Mouse (Mus musculus) embryonic facial prominence, embryonic 11.5 days (tissue): Measurements from ENCODE around the gene Fcrl5. TPM values are rescaled to one million over a fixed set of nuclear protein-coding genes. Genes with fewer than 3 reads are reported as not detected.
A peak's percentile ranks its signal among the peaks of the same experiment; 100 is the strongest.
"Not testable (repeated sequence)": the region's sequence is repeated elsewhere in the genome, so short reads cannot be mapped to it uniquely, and the experiment has no call there.

Experiments
- ATAC-seq: fragments of 200-750 bp; cut with Nextera tagmentation; replicated peaks from 2 replicates; pipeline ENCODE4 v1.8.0; 2017; ENCODE audit warnings: low read depth; ENCODE audit not compliant: insufficient number of reproducible peaks, low FRiP score, low TSS enrichment
- DNase-seq: peaks from one replicate; pipeline ENCODE4 v3.0.0-alpha.2; 2015; ENCODE audit warnings: low spot score
- H3K27ac ChIP-seq: fragments of 300-500 bp; sonication (generic); replicated peaks from 2 replicates; pipeline ENCODE4 v1.5.1; 2014; ENCODE audit warnings: mild to moderate bottlenecking, low read depth, low read length, control low read depth
- H3K27me3 ChIP-seq: fragments of 300-500 bp; sonication (generic); 2 replicates; pipeline ENCODE4 v1.6.1; 2014; ENCODE audit warnings: mild to moderate bottlenecking, low read length, moderate library complexity, mixed read lengths; ENCODE audit not compliant: control insufficient read depth, insufficient read depth
- H3K36me3 ChIP-seq: fragments of 300-500 bp; sonication (generic); replicated peaks from 2 replicates; pipeline ENCODE4 v1.6.1; 2014; ENCODE audit warnings: low read depth, mild to moderate bottlenecking, low read length, moderate library complexity, mixed read lengths; ENCODE audit not compliant: control insufficient read depth, insufficient read depth
- H3K4me1 ChIP-seq: fragments of 300-500 bp; sonication (generic); 2 replicates; pipeline ENCODE4 v1.6.1; 2014; ENCODE audit warnings: low read length, mixed read lengths; ENCODE audit not compliant: control insufficient read depth, insufficient read depth
- H3K4me2 ChIP-seq: fragments of 300-500 bp; sonication (generic); 2 replicates; pipeline ENCODE4 v1.6.1; 2014; ENCODE audit warnings: low read depth, mild to moderate bottlenecking, control low read depth, low read length, moderate library complexity
- H3K4me3 ChIP-seq: fragments of 300-500 bp; sonication (generic); 2 replicates; pipeline ENCODE4 v1.5.1; 2014; ENCODE audit warnings: low read depth, low read length, control low read depth
- H3K9ac ChIP-seq: fragments of 300-500 bp; sonication (generic); replicated peaks from 2 replicates; pipeline ENCODE4 v1.6.1; 2014; ENCODE audit warnings: mild to moderate bottlenecking, control low read depth, low read length
- H3K9me3 ChIP-seq: fragments of 300-500 bp; sonication (generic); replicated peaks from 2 replicates; pipeline ENCODE4 v1.6.1; 2016; ENCODE audit warnings: mild to moderate bottlenecking, low read length, inconsistent platforms, mixed read lengths; ENCODE audit not compliant: control insufficient read depth
- WGBS: fragments of 180-500 bp; shearing (Covaris S2); extraction: QIAGEN DNeasy Blood & Tissue Kit; methylation state at CpG from one replicate; pipeline ENCODE4 v1.1.7; 2014; 5-methylcytosine and 5-hydroxymethylcytosine counted together
- polyA plus RNA-seq: library from polyadenylated mRNA; unstranded; fragments of >200 nt; fragmentation: Nextera tagmentation; extraction: Ambion mirVana; gene quantifications from 2 replicates; pipeline ENCODE4 v1.2.1, GENCODE M21; 2014

Gene Fcrl5
- polyA plus RNA-seq, 1 experiment from 2014 or later: not detected

DNA sequence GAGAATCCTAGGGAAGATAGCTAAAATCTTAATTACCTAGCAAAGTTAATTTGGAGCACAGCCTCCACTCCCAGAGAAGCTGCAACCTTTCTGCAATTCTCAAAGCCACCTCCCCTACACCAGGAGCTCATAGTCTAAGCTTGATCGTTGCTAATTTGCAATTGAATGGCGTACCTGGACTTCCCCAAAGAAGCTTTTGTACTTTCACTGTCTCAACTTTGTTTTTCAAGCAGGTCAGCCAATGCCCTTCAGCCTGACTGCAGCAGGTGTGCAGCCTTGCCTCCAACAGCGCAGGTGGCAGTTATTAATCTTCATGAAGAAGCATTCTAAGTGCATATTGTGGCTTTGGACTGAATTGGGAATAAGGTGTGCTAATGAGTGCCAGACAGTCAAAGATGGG is 42.4 kb downstream of the Fcrl5 start:
- H3K9me3 ChIP-seq, H3K27me3 ChIP-seq, H3K27ac ChIP-seq, H3K4me3 ChIP-seq, H3K4me2 ChIP-seq, H3K36me3 ChIP-seq, DNase-seq, H3K4me1 ChIP-seq, ATAC-seq, H3K9ac ChIP-seq: not testable (repeated sequence)
- 82% methylated on average over 3 of the region's 3 CpGs for WGBS

DNA sequence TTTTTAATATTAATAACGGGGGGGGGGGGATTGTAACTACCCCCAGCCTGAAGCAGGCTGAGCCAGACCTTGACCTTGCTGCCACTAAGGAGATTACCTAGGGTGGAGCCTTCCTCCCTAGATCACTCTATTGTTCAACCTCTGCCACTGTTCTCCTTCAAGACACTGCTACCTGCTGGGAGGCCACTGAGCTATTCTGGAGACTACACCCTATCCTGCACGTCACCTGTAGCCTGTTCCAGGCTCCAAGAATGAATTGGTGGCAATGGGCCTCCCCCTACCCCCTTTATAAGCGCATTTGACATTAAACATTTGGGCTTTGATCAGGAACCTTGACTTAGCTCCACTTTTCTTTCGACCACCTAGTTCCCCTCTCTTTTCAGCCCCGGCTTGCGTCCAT is 43.0 kb downstream of the Fcrl5 start:
- H3K36me3 ChIP-seq, H3K4me1 ChIP-seq, H3K9me3 ChIP-seq, H3K4me2 ChIP-seq, H3K9ac ChIP-seq, ATAC-seq, H3K4me3 ChIP-seq, DNase-seq, H3K27me3 ChIP-seq, H3K27ac ChIP-seq: not testable (repeated sequence)
- WGBS: 85% methylated on average over 6 of the region's 6 CpGs

DNA sequence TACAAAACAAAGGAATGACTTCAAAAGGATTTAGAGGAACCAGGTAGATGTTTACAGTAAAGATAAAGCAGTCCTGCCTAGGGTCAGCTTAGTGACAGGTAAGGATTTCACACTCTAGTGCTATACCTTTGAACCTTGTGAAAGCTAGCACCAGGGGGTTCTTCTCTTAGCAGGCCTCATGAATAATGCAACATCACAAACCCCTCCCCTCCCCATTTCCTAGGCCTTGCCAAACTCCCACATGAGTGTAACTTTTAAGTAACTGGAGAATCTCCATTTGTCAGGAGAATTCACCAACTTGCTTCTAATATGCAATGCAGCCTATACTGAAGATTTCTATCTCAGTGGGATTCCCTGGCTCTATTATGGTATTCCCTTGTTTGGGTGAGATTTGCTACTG is 43.7 kb downstream of the Fcrl5 start:
- not testable (repeated sequence) for H3K9me3 ChIP-seq, H3K36me3 ChIP-seq, H3K4me2 ChIP-seq, ATAC-seq, H3K27me3 ChIP-seq, H3K4me3 ChIP-seq, DNase-seq, H3K4me1 ChIP-seq, H3K9ac ChIP-seq, H3K27ac ChIP-seq

DNA sequence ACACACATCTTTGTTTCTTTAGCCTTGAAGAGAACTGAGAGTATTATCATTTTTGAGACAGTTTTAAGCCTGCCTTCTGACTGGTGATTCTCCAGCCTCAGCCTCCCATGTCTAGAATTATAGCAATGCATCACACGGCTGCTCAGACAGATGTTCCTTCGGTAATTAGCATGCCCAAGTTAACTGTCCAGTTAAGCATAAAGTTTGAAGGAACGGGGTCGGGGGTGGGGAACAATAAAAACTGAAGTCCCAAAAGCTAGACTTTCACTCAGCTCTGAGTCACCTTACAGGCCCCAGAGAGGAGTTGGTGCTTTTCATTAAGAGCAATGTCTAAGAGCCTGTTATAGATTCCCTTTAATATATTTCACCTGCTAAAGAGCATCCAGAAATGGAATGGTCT is 51.8 kb downstream of the Fcrl5 start:
- Histone ChIP-seq H3K4me1 (no peaks in the 10 kb centered on the region), H3K27me3 (no peaks in the 10 kb centered on the region), H3K9ac (no peak overlapping the region), H3K4me2 (no peak overlapping the region), H3K36me3 (no peaks in the 10 kb centered on the region), H3K4me3 (no peak overlapping the region), H3K27ac (no peak overlapping the region), H3K9me3 (no peaks in the 10 kb centered on the region)
- ATAC-seq (no peak), DNase-seq (no peak)
- WGBS: 88% methylated on average over 4 of the region's 4 CpGs

DNA sequence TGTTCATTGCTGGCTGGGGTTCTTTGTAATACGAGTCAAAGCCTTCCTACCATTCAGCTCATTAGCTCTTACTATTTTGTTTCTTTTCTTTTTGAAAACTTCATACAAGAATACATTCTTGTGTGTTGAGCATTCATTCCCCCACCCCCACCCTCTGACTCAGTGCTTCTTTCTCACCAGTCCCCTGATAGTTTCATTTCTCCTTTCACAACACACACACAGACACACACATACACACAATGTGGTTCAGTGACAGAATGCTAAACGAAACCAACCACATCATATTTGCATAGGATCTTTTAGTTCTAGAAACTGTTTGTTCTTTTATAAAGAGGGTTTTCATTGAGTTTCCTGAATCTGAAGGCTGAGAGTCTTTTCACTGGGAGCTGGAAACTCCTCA is 52.3 kb downstream of the Fcrl5 start:
- H3K9me3 ChIP-seq: no peaks in the 10 kb centered on the region
- no peak overlapping the region for H3K9ac ChIP-seq
- no peak overlapping the region for H3K4me2 ChIP-seq
- DNase-seq (no peak), ATAC-seq (no peak)
- H3K27me3 ChIP-seq: no peaks in the 10 kb centered on the region
- H3K27ac ChIP-seq: no peak overlapping the region
- no peaks in the 10 kb centered on the region for H3K36me3 ChIP-seq
- WGBS: 69% methylated on average over 2 of the region's 2 CpGs
- no peak overlapping the region for H3K4me3 ChIP-seq
- no peaks in the 10 kb centered on the region for H3K4me1 ChIP-seq

DNA sequence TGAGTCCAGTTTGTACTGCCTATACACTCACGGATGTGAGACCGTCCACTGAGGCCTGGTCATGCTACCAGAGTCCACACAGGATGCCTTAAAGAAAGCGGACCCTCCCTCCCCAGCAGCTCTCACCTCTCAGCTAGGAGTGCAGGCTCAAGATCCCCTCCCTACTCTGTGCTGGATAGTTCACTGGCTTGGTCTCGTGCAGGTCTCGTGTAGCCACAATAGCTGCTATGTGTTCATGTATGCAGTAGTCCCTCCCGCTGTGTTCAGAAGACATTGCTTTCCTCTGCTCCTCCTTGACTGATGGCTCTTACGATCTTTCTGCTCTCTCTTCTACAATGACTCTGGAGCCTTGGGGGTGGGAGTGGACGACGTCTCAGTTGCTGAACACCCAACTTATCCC is 62.7 kb downstream of the Fcrl5 start:
- Histone ChIP-seq H3K9ac (no peak overlapping the region), H3K4me2 (no peak overlapping the region), H3K27ac (no peak overlapping the region), H3K4me1 (no peaks in the 10 kb centered on the region), H3K4me3 (no peak overlapping the region), H3K36me3 (no peaks in the 10 kb centered on the region), H3K9me3 (no peaks in the 10 kb centered on the region), H3K27me3 (no peaks in the 10 kb centered on the region; the same call in 1 of the 2 replicates)
- DNase-seq (no peak), ATAC-seq (0 out of 2 replicates have a peak, but pooled peaks have one; percentile 23)
- WGBS: 76% methylated on average over 9 of the region's 9 CpGs

DNA sequence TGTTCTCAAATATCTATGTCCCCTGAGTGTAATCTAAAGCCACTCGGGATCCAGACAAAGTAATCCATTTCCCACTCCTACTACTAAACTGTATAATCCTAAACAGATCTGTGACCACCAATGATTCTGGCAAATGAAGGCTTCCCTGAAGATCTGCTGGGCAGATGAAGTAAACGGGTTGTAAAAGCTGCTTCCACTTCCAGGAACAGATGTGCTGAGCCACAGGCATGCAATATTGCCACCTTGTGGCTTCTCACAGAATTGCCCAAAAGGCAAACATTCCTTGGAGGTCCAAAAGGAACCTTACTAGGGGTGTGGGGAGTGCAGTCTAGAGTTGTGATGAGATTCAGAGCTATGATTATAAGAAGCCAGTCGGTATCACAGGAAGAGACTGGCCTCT is 63.5 kb downstream of the Fcrl5 start:
- H3K4me3 ChIP-seq: no peak overlapping the region
- H3K4me2 ChIP-seq: no peak overlapping the region
- no peak for ATAC-seq
- no peak overlapping the region for H3K9ac ChIP-seq
- no peak overlapping the region for H3K27ac ChIP-seq
- no peaks in the 10 kb centered on the region for H3K4me1 ChIP-seq
- 12% methylated on average over 3 of the region's 3 CpGs for WGBS
- H3K27me3 ChIP-seq: no peaks in the 10 kb centered on the region; the same call in 1 of the 2 replicates
- no peaks in the 10 kb centered on the region for H3K9me3 ChIP-seq
- peak; percentile 92 for DNase-seq
- H3K36me3 ChIP-seq: no peaks in the 10 kb centered on the region

DNA sequence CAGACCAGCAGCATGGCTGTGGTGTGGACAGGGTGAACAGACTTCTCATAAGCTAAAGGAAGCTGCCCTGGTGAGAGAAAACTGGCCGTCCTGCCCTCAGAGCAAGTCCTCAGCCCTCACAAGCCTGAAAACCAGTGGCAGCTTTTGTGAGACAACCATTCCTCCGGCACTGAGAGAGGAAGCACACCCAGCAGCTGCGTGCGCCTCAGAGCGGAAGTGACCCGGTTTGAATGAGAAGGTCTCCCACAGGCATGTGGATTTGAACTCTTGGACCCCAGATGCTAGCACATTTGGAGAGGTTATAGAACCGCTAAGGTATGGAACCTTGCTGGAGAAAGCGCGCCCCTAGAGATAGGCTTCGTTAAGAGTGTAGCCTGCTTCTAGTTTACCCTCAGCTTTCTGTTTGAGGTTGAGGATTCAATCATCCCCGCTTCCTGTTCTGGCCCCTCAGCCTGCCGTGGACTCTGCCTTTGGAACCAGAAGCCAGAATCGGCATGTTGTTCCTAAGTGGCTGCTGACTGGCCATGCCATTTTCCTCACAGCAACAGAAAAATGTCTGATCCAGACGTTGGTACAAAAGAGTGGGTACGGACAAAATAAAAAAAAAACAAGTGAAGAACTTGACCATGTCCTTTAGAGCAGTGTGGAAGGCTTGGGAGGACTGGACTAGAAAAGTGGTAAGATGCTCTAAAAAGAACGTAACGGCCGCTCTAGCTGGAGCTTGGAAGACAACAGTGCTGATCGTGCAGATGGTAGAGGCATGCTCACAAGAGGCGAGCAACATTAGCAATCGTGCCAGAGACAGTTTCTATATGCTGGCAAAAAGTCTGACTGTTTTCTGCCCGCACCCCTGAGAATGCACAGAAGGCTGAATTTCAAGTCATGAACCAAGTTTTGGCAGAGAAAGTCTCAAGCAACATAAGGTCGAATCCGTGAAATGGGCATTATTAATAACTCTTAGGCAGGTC is 64.8 kb downstream of the Fcrl5 start:
- Histone ChIP-seq H3K4me3 (no peak overlapping the region), H3K4me2 (no peak overlapping the region), H3K9me3 (no peaks in the 10 kb centered on the region), H3K27me3 (no peaks in the 10 kb centered on the region; the same call in 1 of the 2 replicates), H3K36me3 (no peaks in the 10 kb centered on the region), H3K9ac (no peak overlapping the region), H3K27ac (no peak overlapping the region), H3K4me1 (no peaks in the 10 kb centered on the region)
- no peak for ATAC-seq
- no peak for DNase-seq
- 76% methylated on average over 24 of the region's 24 CpGs for WGBS
